Mouse (Mus musculus) hindbrain, embryonic 15.5 days (tissue): Measurements from ENCODE around the gene Apc2. TPM values are rescaled to one million over a fixed set of nuclear protein-coding genes. Genes with fewer than 3 reads are reported as not detected.

ENCODE experiments used
- ATAC-seq: fragments of 200-750 bp; cut with Nextera tagmentation; 2 replicates; pipeline ENCODE4 v1.8.0; 2017; ENCODE audit warnings: low read depth, moderate number of reproducible peaks, moderate TSS enrichment; ENCODE audit not compliant: low FRiP score
- H3K27ac ChIP-seq: fragments of 300-500 bp; sonication (generic); replicated peaks from 2 replicates; pipeline ENCODE4 v1.5.1; 2015; ENCODE audit warnings: mild to moderate bottlenecking, inconsistent platforms
- H3K27me3 ChIP-seq: fragments of 300-500 bp; sonication (generic); 2 replicates; pipeline ENCODE4 v1.6.1; 2015; ENCODE audit warnings: control low read depth, inconsistent platforms
- H3K36me3 ChIP-seq: fragments of 300-500 bp; sonication (generic); 2 replicates; pipeline ENCODE4 v1.6.1; 2015; ENCODE audit warnings: control low read depth, inconsistent platforms
- H3K4me1 ChIP-seq: fragments of 300-500 bp; sonication (generic); replicated peaks from 2 replicates; pipeline ENCODE4 v1.6.1; 2015; ENCODE audit warnings: control low read depth, inconsistent platforms
- H3K4me2 ChIP-seq: fragments of 300-500 bp; sonication (generic); 2 replicates; pipeline ENCODE4 v1.6.1; 2015; ENCODE audit warnings: moderate library complexity, mild to moderate bottlenecking, inconsistent platforms
- H3K4me3 ChIP-seq: fragments of 300-500 bp; sonication (generic); 2 replicates; pipeline ENCODE4 v1.5.1; 2015; ENCODE audit warnings: mild to moderate bottlenecking, inconsistent platforms
- H3K9ac ChIP-seq: fragments of 300-500 bp; sonication (generic); 2 replicates; pipeline ENCODE4 v1.6.1; 2015; ENCODE audit warnings: inconsistent platforms
- H3K9me3 ChIP-seq: fragments of 300-500 bp; sonication (generic); 2 replicates; pipeline ENCODE4 v1.6.1; 2016; ENCODE audit warnings: control low read depth, inconsistent platforms
- WGBS: fragments of 180-500 bp; shearing (Covaris S2); methylation state at CpG from one replicate; pipeline ENCODE4 v1.1.7; 2015; 5-methylcytosine and 5-hydroxymethylcytosine counted together
- polyA plus RNA-seq: library from polyadenylated mRNA; unstranded; fragments of >200 nt; fragmentation: Nextera tagmentation; extraction: Ambion mirVana; gene quantifications from 2 replicates; pipeline ENCODE4 v1.2.1, GENCODE M21; 2015

Gene Apc2
- polyA plus RNA-seq, 1 experiment from 2014 or later: 181 TPM

GRCm38 (mm10) chr10:80313627-80314201, 17.9 kb downstream of the Apc2 start:
- Histone ChIP-seq H3K27ac (no peak overlapping the region), H3K4me3 (no peak overlapping the region), H3K4me1 (peaks cover 41% of the 10 kb centered on the region), H3K4me2 (no peak overlapping the region), H3K27me3 (no peaks in the 10 kb centered on the region), H3K9me3 (no peaks in the 10 kb centered on the region), H3K9ac (no peak overlapping the region), H3K36me3 (peaks cover 79% of the 10 kb centered on the region)
- WGBS: 54% methylated on average over 20 of the region's 20 CpGs
- ATAC-seq: no peak

GRCm38 (mm10) chr10:80314494-80315001, 18.8 kb downstream of the Apc2 start:
- no peak overlapping the region for H3K9ac ChIP-seq
- H3K36me3 ChIP-seq: peaks cover 71% of the 10 kb centered on the region
- no peak overlapping the region for H3K4me3 ChIP-seq
- no peak for ATAC-seq
- 67% methylated on average over 16 of the region's 16 CpGs for WGBS
- no peaks in the 10 kb centered on the region for H3K9me3 ChIP-seq
- peaks cover 49% of the 10 kb centered on the region for H3K4me1 ChIP-seq
- no peak overlapping the region for H3K4me2 ChIP-seq
- no peaks in the 10 kb centered on the region for H3K27me3 ChIP-seq
- H3K27ac ChIP-seq: no peak overlapping the region

GRCm38 (mm10) chr10:80315315-80315714, 19.5 kb downstream of the Apc2 start:
- ATAC-seq: no peak

GRCm38 (mm10) chr10:80316359-80316781, 20.6 kb downstream of the Apc2 start:
- 28% methylated on average over 11 of the region's 11 CpGs for WGBS
- no peaks in the 10 kb centered on the region for H3K9me3 ChIP-seq
- peaks cover 64% of the 10 kb centered on the region for H3K36me3 ChIP-seq
- ATAC-seq: no peak
- no peak overlapping the region for H3K4me3 ChIP-seq
- H3K27ac ChIP-seq: 0 out of 2 replicates have a peak overlapping the region, but pooled peaks have one; percentile 14
- H3K9ac ChIP-seq: no peak overlapping the region
- no peak overlapping the region for H3K4me2 ChIP-seq
- H3K4me1 ChIP-seq: peaks cover 55% of the 10 kb centered on the region
- H3K27me3 ChIP-seq: no peaks in the 10 kb centered on the region

More at GRCm38 (mm10) chr10:80315315-80315714, 19.5 kb downstream of the Apc2 start:
- Histone ChIP-seq H3K4me2 (no peak overlapping the region), H3K36me3 (peaks cover 69% of the 10 kb centered on the region), H3K4me1 (peaks cover 55% of the 10 kb centered on the region), H3K9me3 (no peaks in the 10 kb centered on the region), H3K27me3 (no peaks in the 10 kb centered on the region), H3K27ac (no peak overlapping the region), H3K4me3 (no peak overlapping the region), H3K9ac (no peak overlapping the region)
- WGBS: 56% methylated on average over 27 of the region's 27 CpGs

- no peak for ATAC-seq
- Histone ChIP-seq H3K4me1 (peaks cover 55% of the 10 kb centered on the region), H3K27me3 (no peaks in the 10 kb centered on the region), H3K27ac (no peak overlapping the region), H3K9me3 (no peaks in the 10 kb centered on the region), H3K9ac (no peak overlapping the region), H3K4me3 (no peak overlapping the region), H3K36me3 (peaks cover 57% of the 10 kb centered on the region), H3K4me2 (no peak overlapping the region)
- 53% methylated on average over 10 of the region's 10 CpGs for WGBS
These were observed 21.2 kb downstream of the Apc2 start for GRCm38 (mm10) chr10:80317011-80317410.

- Histone ChIP-seq H3K9me3 (no peaks in the 10 kb centered on the region), H3K4me2 (peak within 1 kb of the TSS; percentile 91), H3K4me3 (peak within 1 kb of the TSS; percentile 65), H3K27ac (peak within 1 kb of the TSS; percentile 44; the same call in 1 of the 2 replicates), H3K4me1 (peaks cover 40% of the 10 kb centered on the region), H3K36me3 (peaks cover 24% of the 10 kb centered on the region), H3K9ac (peak within 1 kb of the TSS; percentile 58), H3K27me3 (no peaks in the 10 kb centered on the region)
- ATAC-seq: peak; percentile 45
- WGBS: 1% methylated on average over 33 of the region's 34 CpGs
These were observed 24.6 kb downstream of the Apc2 start, which contains the start of gene 2310011J03Rik for GRCm38 (mm10) chr10:80320340-80320760. TSS of gene 2310011J03Rik (minus strand) at chr10:80320537.

- no peak overlapping the region for H3K9ac ChIP-seq
- H3K4me3 ChIP-seq: no peak overlapping the region
- H3K27me3 ChIP-seq: no peaks in the 10 kb centered on the region
- peak overlapping the region; percentile 91; the same call in 1 of the 2 replicates for H3K4me2 ChIP-seq
- no peak for ATAC-seq
- H3K4me1 ChIP-seq: peaks cover 33% of the 10 kb centered on the region
- H3K9me3 ChIP-seq: no peaks in the 10 kb centered on the region
- no peak overlapping the region for H3K27ac ChIP-seq
- H3K36me3 ChIP-seq: peaks cover 16% of the 10 kb centered on the region
- 72% methylated on average over 6 of the region's 6 CpGs for WGBS
These were observed 25.4 kb downstream of the Apc2 start for GRCm38 (mm10) chr10:80321014-80321669.

GRCm38 (mm10) chr10:80321670-80322581, 26.1 kb downstream of the Apc2 start:
- H3K27me3 ChIP-seq: no peaks in the 10 kb centered on the region
- H3K4me3 ChIP-seq: peak overlapping the region; percentile 50; the same call in 1 of the 2 replicates
- peaks cover 28% of the 10 kb centered on the region for H3K4me1 ChIP-seq
- ATAC-seq: no peak
- no peaks in the 10 kb centered on the region for H3K9me3 ChIP-seq
- H3K9ac ChIP-seq: no peak overlapping the region
- no peak overlapping the region for H3K27ac ChIP-seq
- H3K36me3 ChIP-seq: peaks cover 10% of the 10 kb centered on the region
- H3K4me2 ChIP-seq: peak overlapping the region; percentile 93
- WGBS: 90% methylated on average over 21 of the region's 21 CpGs

- peak overlapping the region; percentile 93 for H3K4me2 ChIP-seq
- H3K4me3 ChIP-seq: peak overlapping the region; percentile 50
- H3K9ac ChIP-seq: peak overlapping the region; percentile 51
- no peak overlapping the region for H3K27ac ChIP-seq
- ATAC-seq: 0 out of 2 replicates have a peak, but pooled peaks have one; percentile 3
- H3K9me3 ChIP-seq: no peaks in the 10 kb centered on the region
- WGBS: 3% methylated on average over 28 of the region's 28 CpGs
- H3K36me3 ChIP-seq: peaks cover 1% of the 10 kb centered on the region; the same call in 1 of the 2 replicates
- peaks cover 28% of the 10 kb centered on the region for H3K4me1 ChIP-seq
- H3K27me3 ChIP-seq: no peaks in the 10 kb centered on the region
These were observed 27.0 kb downstream of the Apc2 start for GRCm38 (mm10) chr10:80322811-80323211.

GRCm38 (mm10) chr10:80323261-80324119, 27.7 kb downstream of the Apc2 start:
- 0 out of 2 replicates have a peak, but pooled peaks have one; percentile 9 for ATAC-seq
- H3K4me1 ChIP-seq: peaks cover 26% of the 10 kb centered on the region
- 1% methylated on average over 46 of the region's 46 CpGs for WGBS
- H3K4me3 ChIP-seq: peak overlapping the region; percentile 50
- no peak overlapping the region; the same call in 1 of the 2 replicates for H3K27ac ChIP-seq
- H3K9ac ChIP-seq: peak overlapping the region; percentile 51
- no peaks in the 10 kb centered on the region for H3K9me3 ChIP-seq
- H3K27me3 ChIP-seq: no peaks in the 10 kb centered on the region
- H3K36me3 ChIP-seq: no peaks in the 10 kb centered on the region
- H3K4me2 ChIP-seq: peak overlapping the region; percentile 93
